Mouse (Mus musculus) heart, adult 2 months (tissue): ENCODE data around the gene Eif2ak2.

Source experiments
- CTCF ChIP-seq: fragments of 200-600 bp; IDR thresholded peaks from 2 replicates; pipeline ENCODE4 v1.8.1; 2022; ENCODE audit warnings: antibody characterized with exemption, mild to moderate bottlenecking, moderate library complexity
- EP300 ChIP-seq: fragments of 200-500 bp; IDR thresholded peaks from 2 replicates; pipeline ENCODE4 v1.6.1; 2011; ENCODE audit warnings: low read depth, low read length, control low read depth; ENCODE audit not compliant: insufficient read depth
- POLR2A ChIP-seq: fragments of 200-500 bp; IDR thresholded peaks from 2 replicates; pipeline ENCODE4 v1.6.1; 2011; ENCODE audit warnings: mild to moderate bottlenecking, low read depth, low read length, control low read depth; ENCODE audit not compliant: insufficient read depth

DNA sequence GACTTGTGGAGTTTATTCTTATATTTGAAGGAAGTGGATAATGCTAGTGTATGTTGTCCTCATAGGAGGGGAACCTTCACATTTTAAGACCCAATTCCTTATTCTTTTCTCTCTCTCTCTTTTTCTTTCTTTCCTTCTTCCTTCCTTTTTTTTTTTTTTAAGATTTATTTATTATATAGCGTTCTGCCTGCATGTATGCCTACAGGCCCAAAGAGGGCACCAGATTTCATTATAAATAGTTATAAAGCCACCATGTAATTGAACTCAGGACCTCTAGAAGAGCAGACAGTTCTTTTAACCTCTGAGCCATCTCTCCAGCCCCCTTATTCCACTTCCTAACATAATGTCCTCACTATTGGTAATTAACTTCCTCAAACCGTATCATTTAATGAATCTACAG is 46.3 kb downstream of the Eif2ak2 start:
- TF ChIP-seq CTCF (peak; percentile 29), POLR2A (no peak), EP300 (no peak)
